Mouse (Mus musculus): ENCODE data around the gene Cchcr1. TPM values are rescaled to one million over a fixed set of nuclear protein-coding genes. Genes with fewer than 3 reads are reported as not detected.
A peak's percentile ranks its signal among the peaks of the same experiment; 100 is the strongest.
"Not testable (repeated sequence)": the region's sequence is repeated elsewhere in the genome, so short reads cannot be mapped to it uniquely, and the experiment has no call there.

The Cchcr1 gene
- total RNA-seq (2021) = 1 to 10 TPM; 8.1 to 9.1 TPM
- long read RNA-seq, experiment 1, partial matches to known transcripts = 3 of 6 reads
- long read RNA-seq, experiment 1, other reads (novel, unspliced or antisense) = 0 of 6 reads
- long read RNA-seq, experiment 2, transcript Cchcr1-202 (18 exons, 2,656 nt) = major isoform, 5 of 9 reads
- long read RNA-seq, experiment 2, partial matches to known transcripts = 1 of 9 reads
- long read RNA-seq, experiment 2, other reads (novel, unspliced or antisense) = 3 of 9 reads

DNA sequence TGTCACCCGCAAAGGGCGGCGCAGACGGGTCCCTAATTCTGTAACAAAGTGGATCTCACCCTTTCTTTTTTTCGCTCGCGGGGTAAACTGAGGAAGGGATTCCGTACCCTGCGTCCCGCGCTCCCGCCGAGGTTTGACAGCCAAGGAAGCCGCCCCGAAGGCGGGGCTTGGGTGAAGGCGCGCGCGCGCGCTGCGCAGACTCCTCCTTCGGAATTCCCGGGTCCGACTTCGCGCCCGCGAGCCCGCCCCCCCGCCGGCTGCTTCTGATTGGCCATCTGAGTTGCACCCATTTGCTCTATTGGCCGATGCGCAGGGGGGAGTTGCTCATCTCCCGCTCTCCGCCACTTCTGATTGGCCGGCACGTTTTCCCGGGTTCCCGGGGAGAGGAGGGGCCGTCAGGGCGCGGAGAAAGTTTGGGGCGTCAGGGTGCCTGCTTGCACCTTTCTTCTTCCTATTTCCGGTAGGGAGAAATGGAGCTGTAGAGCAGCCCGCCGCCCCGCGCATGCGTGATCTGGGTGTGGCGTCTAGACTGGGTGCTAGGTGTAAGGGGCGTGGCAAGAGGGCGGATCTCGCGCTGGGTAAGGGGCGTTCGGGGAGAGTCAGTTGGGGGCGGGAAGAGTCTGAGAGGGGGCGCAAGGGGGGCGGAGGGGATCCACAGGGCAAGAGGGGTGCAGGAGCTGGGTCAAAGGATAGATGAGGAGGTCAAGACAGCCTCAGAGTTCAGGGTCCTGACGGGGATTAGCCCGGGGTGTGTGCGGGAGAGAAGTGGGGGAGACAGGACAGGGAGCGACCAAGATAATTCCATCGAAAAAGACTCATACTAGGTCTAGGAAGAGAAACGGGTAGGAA is at the start of gene Cchcr1, which contains the start of gene Tcf19:
TSS of gene Cchcr1 (plus strand) at position 449 of the 849 bp plus-strand sequence.
TSS of gene Tcf19 (minus strand) at position 173 of the 849 bp plus-strand sequence.
- intact Hi-C loops (cut with DNase I) = no loop called here
- DNase-seq (ENCODE audit: low spot score in 2 of 2) = peak; percentile 96

DNA sequence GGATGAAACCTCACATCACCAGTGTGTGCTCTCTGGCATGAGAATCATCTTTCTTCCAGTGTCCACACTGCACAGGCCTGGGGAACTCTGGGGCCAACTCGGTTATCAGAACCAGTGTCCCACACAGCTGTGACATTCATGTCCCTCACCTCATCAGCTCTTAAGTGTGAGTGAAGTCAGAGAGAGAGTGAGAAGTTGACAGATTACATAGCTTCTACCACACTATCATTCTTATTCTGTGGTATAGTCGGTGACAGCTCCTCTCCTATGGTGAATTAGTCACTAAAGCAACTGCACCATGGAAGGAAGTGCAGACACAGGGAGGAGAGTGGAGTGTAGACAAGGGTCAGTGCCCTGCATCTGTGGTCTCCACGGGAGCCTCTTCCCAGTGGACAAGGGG is 48.0 kb upstream of the Cchcr1 start:
- DNase-seq (ENCODE audit: low spot score in 2 of 2); intact Hi-C loops (cut with DNase I): not testable (repeated sequence)

DNA sequence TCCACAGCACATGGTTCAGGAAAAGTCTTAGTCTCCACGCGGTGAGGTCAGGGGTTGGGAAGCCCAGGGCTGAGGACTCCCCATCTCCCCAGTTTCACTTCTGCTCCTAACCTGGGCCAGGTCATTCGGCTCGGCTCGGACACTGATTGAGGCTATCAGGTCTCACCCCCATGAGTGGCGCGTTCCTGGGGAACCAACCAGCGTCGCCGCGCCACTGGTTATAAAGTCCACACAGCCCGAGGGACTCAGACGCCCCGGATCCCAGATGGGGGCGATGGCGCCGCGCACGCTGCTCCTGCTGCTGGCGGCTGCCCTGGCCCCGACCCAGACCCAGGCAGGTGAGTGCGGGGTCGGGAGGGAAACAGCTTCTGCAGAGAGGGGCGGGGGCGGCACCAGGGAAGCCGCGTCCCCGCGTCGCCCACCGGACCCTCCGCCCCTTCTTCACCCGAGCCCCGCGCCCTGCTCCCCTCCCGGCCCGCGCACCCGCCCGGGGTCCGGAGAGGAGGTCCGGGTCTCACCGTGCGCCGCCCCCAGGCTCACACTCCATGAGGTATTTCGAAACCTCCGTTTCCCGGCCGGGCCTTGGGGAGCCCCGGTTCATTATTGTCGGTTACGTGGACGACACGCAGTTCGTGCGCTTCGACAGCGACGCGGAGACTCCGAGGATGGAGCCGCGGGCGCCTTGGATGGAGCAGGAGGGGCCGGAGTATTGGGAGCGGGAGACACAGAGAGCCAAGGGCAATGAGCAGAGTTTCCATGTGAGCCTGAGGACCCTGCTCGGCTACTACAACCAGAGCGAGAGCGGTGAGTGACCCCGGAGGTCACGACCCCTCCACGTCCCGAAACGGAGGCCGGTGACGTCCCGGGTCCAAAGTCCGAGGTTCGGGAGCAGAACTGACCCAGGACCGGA is 46.8 kb upstream of the Cchcr1 start, which contains the start of gene H2-Q10:
TSS of gene H2-Q10 (plus strand) at position 248 of the 910 bp plus-strand sequence.
- no peak for DNase-seq (ENCODE audit: low spot score in 2 of 2)
- intact Hi-C loops (cut with DNase I) = no loop called here

DNA sequence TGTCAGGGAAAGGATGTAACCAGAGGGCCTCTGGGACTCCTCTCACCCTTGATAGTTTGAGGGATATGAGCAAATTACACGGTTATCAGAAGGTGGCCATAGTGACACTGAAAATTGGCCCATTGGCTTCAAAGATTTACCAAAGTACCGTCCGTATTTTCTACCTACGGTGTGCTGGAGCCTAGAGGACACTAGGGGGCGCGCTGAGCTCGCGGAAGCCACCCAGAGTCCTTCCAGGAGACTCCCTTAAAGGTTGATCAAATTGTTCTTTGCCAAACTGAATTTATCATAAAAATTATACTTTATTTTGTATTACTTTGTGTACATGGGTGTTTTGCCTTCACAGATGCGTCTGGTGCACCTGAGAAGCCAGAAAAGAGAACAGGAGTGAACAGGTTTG is 32.8 kb upstream of the Cchcr1 start:
- intact Hi-C loops (cut with DNase I) = no loop called here
- peak; percentile 42 to 70 for DNase-seq (ENCODE audit: low spot score in 2 of 2)

DNA sequence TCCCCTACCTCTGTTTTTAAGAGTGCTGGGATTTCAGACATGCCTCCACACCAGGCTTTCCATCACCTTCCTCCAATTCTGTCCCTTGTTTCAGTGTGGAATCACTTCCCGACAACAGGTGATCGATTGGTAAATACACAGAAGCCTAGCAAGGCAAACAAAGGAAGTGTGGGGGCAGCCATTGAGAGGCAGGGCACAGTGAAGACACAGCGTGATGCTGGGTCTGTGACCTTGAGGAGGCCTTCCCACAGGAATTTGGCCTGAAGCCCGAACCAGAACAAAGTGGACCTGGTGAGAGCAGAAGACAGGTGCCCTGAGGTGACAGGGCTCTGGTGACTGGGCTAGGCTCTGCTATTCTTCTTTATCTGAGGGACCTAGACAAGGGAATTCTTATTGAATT is 31.2 kb upstream of the Cchcr1 start:
- DNase-seq (ENCODE audit: low spot score in 2 of 2) = no peak
- intact Hi-C loops (cut with DNase I) = no loop called here

DNA sequence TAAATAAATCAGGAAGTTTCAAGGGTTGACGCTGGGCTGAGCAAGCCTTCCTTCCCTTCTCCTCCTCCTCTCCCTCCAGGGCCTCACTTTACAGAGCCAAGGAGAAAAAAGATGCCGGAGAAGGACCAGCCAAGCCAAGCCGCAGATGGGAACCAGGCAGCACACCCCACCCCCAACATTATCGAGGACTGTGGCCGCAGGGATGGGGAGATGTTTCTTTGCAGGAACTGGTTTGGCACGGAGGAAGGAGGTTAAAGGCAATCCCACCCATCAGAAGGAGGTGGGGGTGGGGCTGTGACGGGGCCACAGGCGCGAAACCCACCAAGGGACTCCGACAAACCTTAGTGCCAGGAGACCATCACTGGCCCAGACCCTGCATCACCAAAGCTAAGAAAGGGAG is 30.2 kb upstream of the Cchcr1 start:
- intact Hi-C loops (cut with DNase I) = no loop called here

DNA sequence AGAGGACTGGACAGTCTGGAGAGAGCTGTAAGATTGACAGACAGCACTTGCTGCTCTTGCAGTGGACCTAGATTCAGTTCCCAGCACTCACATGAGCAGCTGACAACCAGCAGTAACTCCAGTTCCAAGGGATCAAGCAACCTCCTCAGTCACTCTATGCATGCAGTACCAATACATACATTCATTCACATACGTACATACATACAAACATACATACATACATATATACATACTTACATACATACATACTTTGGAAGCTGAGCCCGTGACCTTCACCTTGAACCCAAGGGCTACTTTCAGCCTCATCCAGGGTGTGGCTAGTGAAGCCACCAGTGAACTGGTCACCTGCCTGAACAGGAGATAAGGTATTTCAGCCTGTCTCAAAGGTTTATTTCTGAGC is 28.9 kb upstream of the Cchcr1 start:
- intact Hi-C loops (cut with DNase I) = no loop called here
- DNase-seq (ENCODE audit: low spot score in 2 of 2) = no peak

More for the DNA sequence above, 30.2 kb upstream of the Cchcr1 start:
- DNase-seq (ENCODE audit: low spot score in 2 of 2) = no peak

DNA sequence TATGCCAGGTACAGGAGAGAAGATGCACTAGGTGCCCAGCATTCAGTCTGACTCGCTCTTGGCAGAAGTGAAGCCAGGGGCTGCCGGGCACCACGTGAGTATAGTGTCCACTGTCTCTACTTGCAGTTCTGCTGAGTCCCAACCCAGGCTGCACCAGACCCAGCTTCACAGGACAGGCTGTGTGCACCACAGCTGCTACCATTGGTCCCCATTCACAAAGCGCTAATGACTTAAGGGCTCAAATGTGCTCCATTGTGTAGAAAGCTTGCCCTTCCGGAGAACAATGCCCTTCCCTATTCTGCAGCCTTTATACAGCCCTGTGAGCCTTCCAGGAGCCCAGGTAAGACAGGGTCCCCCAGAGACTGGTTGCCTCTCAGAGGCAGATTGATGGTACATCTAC is 26.6 kb upstream of the Cchcr1 start:
- intact Hi-C loops (cut with DNase I) = no loop called here
- DNase-seq (ENCODE audit: low spot score in 2 of 2) = no peak

DNA sequence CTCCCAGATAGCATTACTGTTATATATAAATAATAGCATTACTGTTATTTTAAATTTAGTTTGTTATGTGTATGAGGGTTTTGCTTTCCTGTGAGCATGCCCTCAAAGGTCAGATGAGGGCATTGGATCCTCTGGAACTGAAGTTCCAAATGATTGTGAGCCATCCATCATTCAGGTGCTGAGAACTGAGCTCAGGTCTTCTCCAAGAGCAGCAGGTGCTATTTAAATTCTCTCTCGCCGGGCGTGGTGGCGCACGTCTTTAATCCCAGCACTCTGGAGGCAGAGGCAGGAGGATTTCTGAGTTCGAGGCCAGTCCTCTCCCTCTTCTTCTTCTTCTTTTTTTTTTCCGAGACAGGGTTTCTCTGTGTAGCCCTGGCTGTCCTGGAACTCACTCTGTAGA is 19.8 kb upstream of the Cchcr1 start:
- no peak for DNase-seq (ENCODE audit: low spot score in 2 of 2)
- intact Hi-C loops (cut with DNase I) = no loop called here

DNA sequence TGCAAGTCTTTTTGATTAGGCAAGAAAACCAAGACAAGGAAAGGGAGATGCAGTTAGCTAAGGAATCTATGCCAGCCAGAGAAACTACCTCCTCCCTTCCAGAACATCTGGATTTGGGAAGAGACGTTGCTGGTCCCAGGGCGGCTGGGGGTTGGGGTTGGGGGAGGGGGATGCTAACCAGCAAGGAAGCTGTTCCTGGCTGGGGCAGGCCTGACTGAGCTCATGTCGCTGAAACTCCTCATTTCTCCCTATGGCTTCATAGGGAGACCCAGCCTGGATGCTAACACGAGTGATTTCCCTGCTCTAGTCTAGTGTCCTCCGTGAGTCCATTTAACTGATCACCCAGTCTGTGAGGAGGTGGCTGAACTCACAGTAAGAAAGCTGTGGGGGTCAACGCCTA is 14.7 kb upstream of the Cchcr1 start:
- no peak for DNase-seq (ENCODE audit: low spot score in 2 of 2)
- intact Hi-C loops (cut with DNase I) = no loop called here

DNA sequence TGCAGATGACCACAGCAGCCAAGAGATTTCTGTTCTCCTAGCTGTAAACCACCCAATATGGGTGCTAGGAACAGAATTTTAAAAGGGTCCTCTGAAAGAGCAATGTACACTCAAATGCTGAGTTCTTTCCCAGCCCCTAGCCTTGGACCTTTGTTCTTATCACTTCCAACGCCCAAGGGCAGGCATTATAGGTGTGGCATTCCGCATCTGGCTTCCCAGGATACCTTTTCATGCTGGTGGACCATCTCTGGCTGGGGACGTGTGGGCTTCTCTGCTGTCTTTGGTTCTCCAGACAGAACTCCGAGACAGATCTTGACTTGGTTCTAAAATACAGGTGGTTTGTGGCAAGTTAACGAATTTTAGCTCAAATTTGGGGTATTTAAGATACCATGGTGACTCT is 14.1 kb upstream of the Cchcr1 start:
- DNase-seq (ENCODE audit: low spot score in 2 of 2) = no peak
- intact Hi-C loops (cut with DNase I) = no loop called here

DNA sequence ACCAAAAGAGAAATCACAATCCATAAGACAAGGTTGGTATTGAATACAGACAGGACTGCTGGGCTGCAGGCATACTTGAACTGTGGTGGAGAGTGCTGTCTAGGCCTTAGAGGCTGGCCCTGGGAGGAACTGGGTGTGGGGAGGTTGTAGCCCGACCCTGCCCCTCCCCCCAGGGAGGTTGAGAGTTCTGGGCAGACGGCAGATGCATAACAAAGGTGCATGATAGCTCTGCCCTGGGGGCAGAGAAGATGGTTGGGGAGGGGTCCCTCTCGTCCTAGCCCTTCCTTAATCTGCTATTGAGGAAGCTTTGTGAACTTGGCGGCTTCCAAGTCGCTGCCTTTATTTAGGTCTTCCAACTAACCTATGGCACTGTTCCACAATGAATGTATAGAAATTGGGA is 13.1 kb upstream of the Cchcr1 start:
- intact Hi-C loops (cut with DNase I) = no loop called here
- no peak for DNase-seq (ENCODE audit: low spot score in 2 of 2)

DNA sequence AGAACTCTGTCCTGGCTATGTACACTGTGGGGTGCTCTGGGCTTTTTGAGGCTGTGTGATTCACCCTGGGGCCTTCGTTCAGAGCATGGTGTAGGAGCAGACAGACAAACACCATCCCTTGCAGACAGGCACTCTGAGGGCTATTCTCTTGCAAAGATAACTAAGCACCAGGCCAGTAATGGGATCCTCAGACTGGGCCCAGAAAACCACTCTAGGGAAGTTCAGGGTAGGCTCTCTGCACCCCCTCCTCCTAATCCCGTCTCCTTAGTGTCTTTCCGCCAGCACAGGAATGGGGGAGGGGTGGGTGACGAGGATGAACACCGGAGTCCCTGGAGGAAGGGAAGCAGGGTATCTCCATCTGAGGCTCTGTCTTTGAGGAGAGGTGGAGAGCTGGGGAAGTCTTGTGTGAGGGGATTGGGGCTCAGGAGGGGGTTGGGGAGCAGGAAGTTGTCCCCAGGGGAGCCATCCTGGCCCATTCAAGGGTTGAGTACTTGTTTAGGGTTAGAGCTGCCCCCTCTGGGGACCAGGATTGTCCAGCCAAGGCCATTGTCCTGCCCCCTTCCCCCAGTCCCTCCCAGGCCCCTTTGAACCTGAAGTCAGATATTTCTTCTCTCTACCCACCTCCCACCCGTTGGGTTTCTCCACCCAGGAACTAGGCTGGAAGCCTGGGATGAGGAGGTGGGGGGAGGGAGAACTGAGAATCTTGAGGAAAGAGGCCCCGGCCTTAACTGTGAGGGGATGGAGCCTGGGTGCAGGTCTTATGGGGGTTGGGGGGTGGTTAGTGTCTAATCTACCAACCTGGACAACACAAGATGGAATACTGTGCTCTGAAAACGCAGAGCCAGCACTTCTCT is 12.0 kb upstream of the Cchcr1 start:
- intact Hi-C loops (cut with DNase I) = no loop called here
- DNase-seq (ENCODE audit: low spot score in 2 of 2) = no peak

DNA sequence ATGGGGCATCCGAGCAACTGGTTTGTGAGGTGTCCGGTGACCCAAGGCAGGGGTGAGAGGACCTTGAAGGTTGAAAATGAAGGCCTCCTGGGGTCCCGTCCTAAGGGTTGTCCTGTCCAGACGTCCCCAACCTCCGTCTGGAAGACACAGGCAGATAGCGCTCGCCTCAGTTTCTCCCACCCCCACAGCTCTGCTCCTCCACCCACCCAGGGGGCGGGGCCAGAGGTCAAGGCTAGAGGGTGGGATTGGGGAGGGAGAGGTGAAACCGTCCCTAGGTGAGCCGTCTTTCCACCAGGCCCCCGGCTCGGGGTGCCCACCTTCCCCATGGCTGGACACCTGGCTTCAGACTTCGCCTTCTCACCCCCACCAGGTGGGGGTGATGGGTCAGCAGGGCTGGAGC is 11.1 kb upstream of the Cchcr1 start, which contains the start of gene Pou5f1:
TSS of gene Pou5f1 (plus strand) at position 243 of the 400 bp plus-strand sequence.
- no peak for DNase-seq (ENCODE audit: low spot score in 2 of 2)
- intact Hi-C loops (cut with DNase I) = no loop called here

DNA sequence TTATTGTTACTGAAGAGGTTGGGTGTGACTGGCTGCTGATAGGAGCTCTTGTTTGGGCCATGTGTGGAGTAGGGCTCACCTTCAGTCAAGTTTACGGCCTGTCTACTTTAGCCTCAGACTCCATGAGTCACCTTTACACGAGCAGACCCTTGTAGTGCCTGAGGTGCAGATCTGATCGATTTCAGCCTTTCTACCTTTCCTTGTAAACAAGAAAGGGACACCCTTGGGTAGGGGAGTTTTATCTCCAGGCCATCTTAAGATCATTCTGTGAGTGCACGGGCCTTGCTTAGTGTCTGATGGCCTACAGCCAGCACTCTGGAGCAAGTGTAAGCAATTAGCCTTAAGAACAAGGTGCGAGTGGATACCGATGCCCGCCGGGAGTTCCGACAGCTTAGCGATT is 10.0 kb upstream of the Cchcr1 start:
- DNase-seq (ENCODE audit: low spot score in 2 of 2) = no peak

DNA sequence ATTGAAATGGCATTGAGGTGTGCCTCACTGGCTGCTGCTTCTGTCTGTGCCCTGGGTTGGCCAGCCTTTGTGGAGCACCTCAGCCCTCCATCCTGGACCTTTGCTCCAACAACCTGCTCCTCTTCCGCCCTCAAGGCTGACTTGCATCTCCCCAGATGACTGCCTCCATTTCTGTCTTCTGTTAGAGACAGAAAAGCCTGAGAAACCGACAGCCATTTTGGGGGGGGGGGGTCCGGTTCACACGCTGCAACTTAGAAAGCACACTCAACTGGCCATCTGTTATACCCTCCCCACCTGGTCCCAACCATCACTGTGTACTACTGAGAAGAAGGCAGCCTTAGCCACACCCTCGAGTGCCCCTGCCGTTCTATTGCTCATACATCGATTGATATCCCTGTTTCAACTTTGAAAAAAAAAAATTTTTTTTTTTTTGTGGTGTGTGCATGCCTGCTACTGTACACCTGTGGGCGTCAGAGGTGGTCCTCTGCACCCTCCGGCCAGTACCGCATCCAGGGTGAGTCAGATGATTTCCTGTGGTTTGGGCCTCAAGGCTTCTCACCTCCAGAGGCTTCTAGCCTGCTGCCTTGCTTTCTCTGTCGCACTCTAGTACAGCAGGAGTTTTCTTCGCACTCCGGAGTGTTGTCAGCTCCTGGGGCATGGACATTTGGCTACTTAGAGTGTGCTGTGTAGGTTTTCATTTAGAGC is 9.2 kb upstream of the Cchcr1 start:
- intact Hi-C loops (cut with DNase I) = no loop called here

More for the DNA sequence above, 10.0 kb upstream of the Cchcr1 start:
- intact Hi-C loops (cut with DNase I) = no loop called here

DNA sequence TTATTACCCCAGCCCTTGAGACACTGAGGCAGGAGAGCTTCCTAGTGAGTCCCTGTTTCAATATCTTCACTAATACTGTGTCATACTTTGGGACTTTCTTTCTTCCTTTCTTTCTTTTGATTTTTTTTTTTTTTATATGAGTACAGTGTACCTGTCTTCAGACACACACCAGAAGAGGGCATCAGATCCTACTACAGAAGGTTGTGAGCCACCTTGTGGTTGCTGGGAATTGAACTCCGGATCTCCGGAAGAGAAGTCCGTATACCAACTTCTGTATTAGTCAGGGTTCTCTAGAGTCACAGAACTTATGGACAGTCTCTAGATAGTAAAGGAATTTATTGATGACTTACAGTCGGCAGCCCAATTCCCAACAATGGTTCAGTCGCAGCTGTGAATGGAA is 8.6 kb upstream of the Cchcr1 start:
- DNase-seq (ENCODE audit: low spot score in 2 of 2); intact Hi-C loops (cut with DNase I): not testable (repeated sequence)

More for the DNA sequence above, 9.2 kb upstream of the Cchcr1 start:
- no peak for DNase-seq (ENCODE audit: low spot score in 2 of 2)

DNA sequence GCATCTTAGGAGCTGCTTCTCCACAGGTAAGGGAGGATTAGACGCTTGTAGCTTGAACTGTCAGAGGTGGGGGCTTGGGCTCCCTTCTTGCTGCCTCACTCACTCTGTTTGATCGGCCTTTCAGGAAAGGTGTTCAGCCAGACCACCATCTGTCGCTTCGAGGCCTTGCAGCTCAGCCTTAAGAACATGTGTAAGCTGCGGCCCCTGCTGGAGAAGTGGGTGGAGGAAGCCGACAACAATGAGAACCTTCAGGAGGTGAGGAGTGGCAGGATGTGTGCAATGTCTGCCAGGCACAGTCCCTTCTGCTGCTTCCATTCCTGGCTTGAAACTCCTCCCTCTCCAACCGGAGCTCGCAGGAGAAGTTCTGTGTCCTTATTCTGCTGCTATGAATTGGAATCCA is 7.6 kb upstream of the Cchcr1 start:
- intact Hi-C loops (cut with DNase I) = no loop called here
- DNase-seq (ENCODE audit: low spot score in 2 of 2) = no peak
